Mouse (Mus musculus): ENCODE measurements around the gene Tnfrsf18.

GRCm38 (mm10) chr4:156064510-156064897, 38.5 kb downstream of the Tnfrsf18 start:
- TF ChIP-seq POLR2A (IDR thresholded peaks at IDR 0.05; ENCODE audit: control insufficient read depth, low read depth, low read length) (no peak), CTCF (IDR thresholded peaks at IDR 0.05; ENCODE audit: control insufficient read depth, insufficient read depth, insufficient replicate concordance, low read depth, low read length) (no peak)

Data from testis, adult 2 months (tissue).